Mouse (Mus musculus) naive thymus-derived CD4-positive, alpha-beta T cell, adult 2 months (primary cell): Measurements from ENCODE around the gene Slc38a11.

ENCODE experiments used
- DNase-seq: peaks from one replicate; pipeline ENCODE4 v3.0.0-alpha.2; 2011; ENCODE audit warnings: low read depth

The Slc38a11 gene

DNA sequence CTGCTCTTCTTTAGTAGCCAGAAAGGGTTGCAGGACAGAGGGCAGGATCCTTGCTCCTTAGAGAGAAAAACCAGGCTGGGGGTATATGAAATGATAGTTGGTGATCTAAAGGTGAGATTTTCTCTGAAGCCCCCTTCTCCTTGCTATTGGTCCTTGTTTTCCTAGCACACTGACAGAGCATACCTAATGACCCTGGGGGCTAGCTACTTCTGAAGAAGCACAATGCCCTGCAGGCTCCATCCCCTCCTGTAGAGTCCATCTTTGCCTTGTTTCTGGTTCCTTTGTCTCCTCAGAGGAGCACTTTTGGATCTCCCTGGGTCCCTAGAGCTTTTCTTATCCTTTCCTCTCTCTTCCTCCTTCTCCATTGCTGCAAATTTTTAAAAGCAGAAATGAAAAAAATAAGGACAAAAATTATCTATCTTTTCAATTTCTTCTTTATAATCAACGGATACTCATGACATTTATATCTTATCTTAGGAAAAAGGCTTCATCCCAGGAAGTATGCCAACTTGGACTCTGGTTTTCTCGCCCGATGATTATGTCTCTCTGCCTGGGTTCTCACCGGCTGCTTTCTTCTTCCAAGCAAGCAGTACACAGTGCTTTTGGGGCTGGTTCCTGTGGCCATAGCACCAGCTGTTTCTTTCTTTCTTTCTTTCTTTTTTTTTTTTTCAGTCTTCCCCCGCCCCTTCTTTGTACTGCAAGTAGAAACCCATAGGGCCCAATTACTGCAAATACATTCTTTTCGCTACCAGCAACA lies 41.7 kb downstream of the Slc38a11 start:
- DNase-seq: no peak

DNA sequence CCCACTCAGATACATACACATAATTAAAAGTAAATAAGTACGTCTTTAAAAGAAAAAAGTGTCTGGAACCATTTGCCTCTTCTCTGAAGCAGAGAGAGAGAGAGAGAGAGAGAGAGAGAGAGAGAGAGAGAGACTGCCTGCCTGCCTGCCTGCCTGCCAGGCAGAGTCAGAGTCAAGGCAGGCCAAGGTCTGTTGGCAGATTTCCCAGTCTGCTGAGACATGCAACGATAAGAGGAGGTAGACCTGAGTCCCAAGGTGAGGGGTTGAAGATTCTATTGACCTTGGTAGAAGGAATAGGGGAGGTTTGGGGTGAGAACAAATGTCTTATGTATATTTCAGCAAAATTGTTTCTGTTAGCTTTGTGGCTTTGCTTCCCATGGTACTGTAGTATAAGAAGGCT lies 42.9 kb downstream of the Slc38a11 start:
- no peak for DNase-seq

DNA sequence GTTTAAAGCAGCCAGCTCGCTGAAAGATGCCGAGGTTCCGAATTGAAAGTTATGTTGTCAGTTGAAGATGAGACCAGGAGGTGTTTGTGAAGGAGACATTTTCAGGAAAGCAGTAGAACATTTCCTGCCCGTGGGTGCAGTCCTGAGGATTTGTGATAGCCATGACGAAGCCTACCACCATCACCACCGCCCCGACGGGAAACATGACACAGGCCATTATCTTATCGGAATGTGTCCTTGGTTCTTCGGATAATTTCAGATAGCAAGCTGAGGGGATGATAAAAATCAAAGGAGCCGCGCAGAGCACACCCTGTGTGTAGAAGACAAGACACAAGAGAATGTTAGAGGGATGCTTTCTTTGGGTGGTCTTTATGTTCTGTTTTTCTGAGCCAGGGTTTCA lies 47.1 kb downstream of the Slc38a11 start:
- no peak for DNase-seq

DNA sequence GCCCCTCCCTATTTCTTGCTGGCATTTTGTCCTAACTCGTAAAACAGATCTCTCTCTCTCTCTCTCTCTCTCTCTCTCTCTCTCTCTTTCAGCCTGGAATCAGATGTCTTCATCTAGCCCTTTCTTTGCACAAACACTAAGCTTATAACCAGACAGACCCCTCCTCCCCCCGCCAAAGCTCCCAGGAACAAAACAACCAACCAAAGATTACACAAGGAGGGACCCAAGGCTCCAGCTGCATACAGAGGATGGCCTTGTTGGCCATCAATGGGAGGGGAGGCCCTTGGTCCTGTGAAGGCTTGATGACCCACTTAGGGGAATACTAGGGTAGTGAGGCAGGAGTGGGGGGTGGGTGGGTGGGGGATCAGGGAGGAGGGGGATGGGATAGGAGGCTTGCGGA lies 52.6 kb downstream of the Slc38a11 start:
- DNase-seq: no peak

DNA sequence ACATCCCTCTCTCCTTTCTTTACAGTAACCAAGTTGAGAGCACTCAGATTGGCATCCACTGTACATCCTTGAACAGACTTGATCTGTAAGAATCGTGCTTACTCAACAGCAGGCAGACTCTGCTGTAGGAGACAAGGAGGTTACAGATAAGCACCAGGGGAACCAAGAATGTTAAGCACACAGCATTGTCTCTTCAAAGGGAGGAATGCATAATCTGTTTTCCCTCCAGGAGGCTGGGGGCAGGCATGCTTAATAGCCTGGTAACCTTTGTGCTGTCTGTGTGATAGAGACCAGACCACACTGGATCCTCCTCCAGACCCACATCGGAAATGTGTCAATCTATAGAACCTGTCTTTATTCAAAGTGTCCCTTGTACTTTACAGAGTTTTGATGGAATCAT lies 67.3 kb downstream of the Slc38a11 start:
- no peak for DNase-seq

DNA sequence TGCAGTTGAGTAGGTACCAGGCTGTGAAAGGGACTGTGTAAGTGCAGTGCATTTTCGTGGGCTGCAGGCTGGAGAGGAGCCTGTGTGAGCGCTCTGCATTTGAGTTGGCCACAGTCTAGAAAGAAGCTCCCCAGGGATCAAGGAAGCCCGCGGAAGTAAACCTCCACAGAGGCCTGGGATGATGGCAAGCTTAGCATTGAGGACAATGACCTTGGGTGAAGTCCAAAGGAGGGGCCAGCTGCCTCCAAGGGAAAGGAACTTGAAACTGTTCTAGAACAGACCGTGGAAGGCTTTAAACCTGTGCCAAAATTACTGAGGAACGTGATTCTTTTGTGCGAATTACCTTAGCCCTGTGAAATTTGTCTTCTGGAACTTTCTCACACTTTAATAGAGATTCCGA lies 69.7 kb downstream of the Slc38a11 start:
- DNase-seq: no peak

DNA sequence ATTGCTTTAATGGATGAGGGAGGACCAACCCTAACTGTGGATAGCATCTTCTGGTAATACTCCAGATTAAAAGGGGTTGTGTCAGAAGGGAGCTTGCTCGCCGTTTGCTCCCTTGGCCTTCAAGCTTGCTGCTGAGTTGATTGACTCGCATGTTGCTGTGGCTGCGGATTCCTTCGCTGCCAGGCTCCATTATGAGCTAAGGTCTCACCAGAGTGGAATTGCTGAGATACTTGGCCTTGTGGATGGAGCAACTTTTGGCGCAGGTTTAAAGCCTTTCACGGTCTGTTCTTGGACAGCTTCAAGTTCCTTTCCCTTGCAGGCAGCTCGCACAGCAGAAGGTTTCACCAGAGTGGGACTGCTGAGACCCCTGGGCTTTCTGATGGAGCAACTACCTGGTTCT lies 70.4 kb downstream of the Slc38a11 start:
- DNase-seq: no peak

DNA sequence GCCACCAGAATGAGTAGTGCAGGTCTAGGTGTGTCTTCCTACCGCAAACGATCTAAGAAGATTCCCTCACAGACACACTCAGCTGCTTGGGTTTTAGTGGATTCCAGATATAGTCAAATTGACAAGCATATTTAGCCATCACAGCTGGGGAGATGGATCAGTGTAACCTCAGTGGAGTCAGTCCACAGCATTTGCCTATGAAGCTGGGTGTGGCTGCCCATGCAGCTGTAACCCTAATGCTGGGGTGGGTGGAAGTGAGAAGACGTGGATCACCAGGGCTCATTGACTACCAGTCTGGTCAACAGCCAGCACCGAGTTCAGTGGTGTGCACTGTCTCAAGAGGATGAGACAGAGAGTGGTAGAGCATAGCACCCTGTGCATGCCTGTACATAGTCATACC lies 74.1 kb downstream of the Slc38a11 start:
- no peak for DNase-seq

DNA sequence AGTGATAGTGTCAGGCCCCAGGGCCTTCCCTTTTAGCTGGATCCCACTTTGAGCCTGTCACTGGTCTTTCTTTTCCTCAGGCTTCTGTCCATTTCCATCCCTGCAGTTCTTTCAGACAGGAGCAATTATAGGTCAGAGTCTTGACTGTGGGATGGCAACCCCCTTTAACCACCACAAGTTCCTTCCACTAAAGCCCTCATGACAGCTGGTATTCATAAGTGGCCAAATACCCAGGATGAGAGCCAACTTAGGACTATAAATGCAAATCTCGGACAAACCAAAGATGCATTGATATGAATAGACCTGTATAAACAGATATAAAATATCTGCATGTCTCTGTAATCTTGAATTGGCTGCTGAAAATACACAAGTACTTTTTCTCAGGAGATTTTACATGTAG lies 75.1 kb downstream of the Slc38a11 start:
- no peak for DNase-seq

DNA sequence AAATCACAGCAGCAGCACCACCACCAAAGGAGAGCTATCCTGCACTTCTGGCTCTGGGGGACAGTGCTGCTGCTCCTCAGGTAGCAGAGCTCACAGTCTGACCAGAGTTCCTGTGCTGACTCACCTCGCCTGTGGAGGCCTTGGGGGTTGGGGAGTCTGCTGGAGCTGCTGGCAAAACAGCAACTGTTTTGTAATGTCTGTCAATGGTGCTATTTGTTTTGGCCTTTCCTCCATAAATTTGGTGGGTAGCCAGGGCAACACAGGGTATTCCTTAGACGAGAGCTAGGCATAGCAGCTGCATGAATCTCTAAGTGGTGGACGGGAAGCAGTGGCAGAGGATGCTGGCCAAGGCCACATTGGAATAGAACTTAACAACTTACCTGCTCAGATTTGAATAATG lies 78.5 kb downstream of the Slc38a11 start:
- DNase-seq: no peak

DNA sequence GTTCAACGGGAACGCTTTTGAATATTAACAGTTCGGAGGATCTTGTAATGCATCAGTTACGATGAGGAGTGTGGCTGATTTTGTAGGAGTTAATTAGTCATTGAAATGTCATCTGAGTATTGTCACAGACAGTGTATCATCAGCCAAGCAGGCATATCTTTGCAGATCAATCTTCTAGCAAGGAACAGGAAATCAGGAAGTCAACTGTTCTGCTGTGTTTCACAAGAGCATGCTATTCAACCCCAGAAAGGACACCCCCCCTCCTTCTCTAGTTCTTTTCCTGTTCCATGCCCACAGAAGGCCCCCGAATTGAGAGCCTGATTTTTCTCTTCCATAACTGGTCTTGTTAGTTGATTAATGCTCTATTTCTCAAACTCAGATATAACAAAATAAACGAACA lies 80.9 kb downstream of the Slc38a11 start:
- no peak for DNase-seq

DNA sequence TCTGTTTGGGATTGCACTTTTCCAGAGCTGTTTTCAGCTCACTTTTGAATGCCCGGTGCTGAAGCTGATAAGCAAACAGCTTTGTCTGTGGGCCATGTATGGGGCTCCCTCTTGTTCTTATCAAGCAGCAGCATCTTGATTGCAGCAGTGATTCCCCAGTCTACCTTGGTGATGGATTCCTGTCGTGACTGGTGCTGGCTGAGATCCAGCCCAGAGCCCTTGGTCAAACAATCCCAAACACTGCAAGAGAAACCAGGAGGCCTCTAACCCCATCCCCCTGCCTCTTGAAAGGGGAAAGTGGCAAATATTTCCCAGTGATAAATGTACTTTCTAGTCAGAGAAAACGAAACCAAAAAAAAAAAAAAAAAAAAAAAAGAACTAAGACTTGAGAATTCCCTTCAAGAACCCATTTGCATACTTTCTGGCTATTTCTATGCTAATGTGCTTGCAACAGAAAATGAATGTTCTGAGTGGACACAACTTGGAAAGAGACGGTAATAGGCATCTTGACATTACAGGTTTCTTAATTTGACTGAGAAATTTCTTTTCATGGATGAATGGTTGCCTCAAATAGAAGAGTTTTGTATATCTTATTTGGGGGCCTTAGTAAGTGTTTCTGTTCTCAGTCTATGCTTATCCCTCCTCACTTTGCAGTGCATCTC lies 84.7 kb downstream of the Slc38a11 start:
- DNase-seq: no peak

DNA sequence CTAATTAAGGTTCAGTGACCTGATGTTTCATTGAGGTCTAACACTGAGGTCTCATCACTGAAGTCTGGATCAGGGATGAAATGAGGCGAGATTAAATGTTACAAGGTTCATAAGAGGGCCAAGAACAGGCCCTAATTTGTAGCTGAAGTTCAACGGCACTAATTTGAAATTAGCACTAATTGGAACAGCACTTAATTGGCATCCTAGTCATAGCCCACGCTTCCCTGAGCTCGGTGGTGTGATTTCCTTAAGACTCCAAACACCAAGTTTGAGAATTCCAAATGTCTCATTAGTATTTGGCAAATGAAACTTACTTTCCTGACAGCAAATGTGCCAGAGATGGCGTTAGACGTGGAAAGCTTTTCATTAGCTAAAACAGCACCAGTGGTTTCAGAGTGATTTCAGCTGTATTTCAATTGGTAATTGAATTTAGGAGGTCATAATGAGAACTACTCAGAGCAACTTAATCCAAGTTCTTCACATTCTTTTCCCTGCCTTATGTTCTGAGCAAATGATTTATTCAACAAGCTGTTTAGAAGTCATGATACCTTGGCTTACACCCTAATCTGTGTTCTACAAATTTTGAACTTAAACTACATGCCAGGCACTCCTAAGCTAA lies 88.3 kb downstream of the Slc38a11 start:
- no peak for DNase-seq

DNA sequence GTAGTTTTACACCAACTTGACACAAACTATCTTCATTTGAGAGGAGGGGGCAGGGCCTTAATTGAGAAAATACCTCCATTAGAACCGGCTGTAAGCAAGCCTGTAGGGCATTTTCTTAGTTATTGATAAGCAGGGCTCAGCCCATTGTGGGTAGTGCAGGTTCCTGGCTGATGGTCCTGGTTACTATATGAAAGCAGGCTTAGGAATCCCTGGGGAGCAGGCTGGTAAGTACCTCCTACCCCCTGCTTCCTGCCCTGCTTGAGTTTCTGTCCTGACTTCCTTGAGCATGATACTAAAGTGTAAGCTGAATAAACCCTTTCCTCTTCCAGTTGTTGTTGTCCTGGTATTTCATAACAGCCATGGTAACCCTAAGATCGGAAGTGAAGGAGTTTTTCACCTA lies 89.9 kb downstream of the Slc38a11 start:
- DNase-seq: no peak

DNA sequence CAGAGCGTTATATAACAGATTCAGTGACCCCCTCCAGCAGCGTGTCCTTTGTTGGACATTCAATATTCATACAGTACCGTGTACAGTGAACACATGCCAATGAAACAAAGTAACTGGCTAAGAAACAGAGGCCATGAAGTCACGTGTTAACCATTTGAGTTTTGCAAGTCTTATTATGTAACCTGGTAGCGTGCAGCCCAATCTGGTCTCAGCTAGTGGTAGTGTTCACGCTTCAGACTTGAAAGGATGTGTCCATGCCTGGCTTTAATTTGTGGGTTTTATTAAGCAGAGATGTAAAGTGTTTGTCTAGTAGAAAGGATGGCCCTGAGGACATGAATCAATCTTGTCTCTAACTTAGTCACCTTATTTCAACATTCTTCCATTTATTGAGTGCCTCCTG lies 95.1 kb downstream of the Slc38a11 start:
- no peak for DNase-seq

DNA sequence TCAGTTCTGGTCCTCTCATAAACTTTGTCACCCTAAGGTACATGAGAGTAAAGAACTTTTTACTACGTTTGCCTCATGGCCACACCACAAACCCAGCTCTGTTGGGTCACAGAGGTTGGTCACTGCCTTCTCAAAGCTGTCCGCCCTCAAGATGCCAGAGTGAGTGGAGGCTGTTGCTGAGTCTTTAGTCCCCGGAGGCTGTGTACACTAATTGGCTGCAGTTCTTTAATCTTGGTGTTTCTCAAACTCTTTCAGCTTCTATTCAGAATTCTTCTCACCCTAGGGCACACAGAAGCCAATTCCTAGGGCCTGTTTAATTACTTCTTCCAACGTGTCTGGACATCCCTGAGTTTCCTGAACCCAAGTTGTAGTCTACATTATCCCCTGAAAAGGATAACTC lies 96.0 kb downstream of the Slc38a11 start:
- DNase-seq: no peak

DNA sequence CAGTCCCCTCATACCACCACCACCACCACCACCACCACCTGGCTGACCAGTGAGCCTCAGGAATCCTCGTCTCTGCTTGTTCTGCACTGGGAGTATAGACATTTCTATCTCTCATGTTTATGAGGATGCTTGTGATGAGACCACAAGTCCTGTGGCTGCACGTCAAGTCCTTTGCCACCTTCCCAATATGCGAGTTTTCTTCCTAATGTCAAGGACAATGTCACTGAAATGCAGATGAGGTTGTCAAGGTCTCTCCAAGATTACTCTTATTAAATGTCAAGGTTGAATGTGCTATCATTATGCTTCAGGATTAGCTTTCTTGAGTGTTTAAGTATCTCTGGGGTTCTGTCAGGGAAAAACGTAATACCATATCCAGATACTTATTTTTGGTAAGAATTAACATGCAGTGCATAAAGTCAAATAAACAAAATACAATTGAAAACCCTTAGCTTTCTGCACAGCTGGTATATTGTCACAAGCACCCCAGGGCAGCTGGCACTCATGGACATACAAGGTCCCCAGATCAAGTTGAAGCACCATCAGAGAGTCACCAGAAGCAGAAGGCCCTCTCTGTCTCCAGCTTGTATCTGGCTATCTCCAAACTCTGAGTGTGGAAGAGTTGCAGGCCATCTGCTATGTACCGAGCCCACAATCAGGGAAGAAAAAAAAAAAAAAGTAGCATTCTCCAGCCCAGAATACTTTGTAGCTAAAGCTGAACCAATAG lies 97.1 kb downstream of the Slc38a11 start:
- no peak for DNase-seq
